Mouse (Mus musculus) liver, postnatal 0 days (tissue): ENCODE data around the gene Gatb. TPM values are rescaled to one million over a fixed set of nuclear protein-coding genes. Genes with fewer than 3 reads are reported as not detected.

Experiments used
- ATAC-seq: fragments of 200-750 bp; cut with Nextera tagmentation; 2 replicates; pipeline ENCODE4 v1.8.0; 2017; ENCODE audit warnings: mild to moderate bottlenecking, moderate library complexity
- DNase-seq: peaks from one replicate; pipeline ENCODE4 v3.0.0-alpha.2; 2016
- H3K27ac ChIP-seq: fragments of 300-500 bp; sonication (generic); 2 replicates; pipeline ENCODE4 v1.5.1; 2014; ENCODE audit warnings: antibody characterized with exemption, moderate library complexity, mild to moderate bottlenecking, low read depth
- H3K27me3 ChIP-seq: fragments of 300-500 bp; sonication (generic); 2 replicates; pipeline ENCODE4 v1.6.1; 2014; ENCODE audit warnings: low read length, control low read depth, mixed read lengths; ENCODE audit not compliant: insufficient read depth
- H3K36me3 ChIP-seq: fragments of 300-500 bp; sonication (generic); replicated peaks from 2 replicates; pipeline ENCODE4 v1.6.1; 2014; ENCODE audit warnings: mild to moderate bottlenecking, control low read depth, low read length, moderate library complexity, mixed read lengths; ENCODE audit not compliant: insufficient read depth
- H3K4me1 ChIP-seq: fragments of 300-500 bp; sonication (generic); 2 replicates; pipeline ENCODE4 v1.6.1; 2014; ENCODE audit warnings: antibody characterized with exemption, mild to moderate bottlenecking, control low read depth; ENCODE audit not compliant: insufficient read depth
- H3K4me2 ChIP-seq: fragments of 300-500 bp; sonication (generic); 2 replicates; pipeline ENCODE4 v1.6.1; 2014; ENCODE audit warnings: low read depth, mild to moderate bottlenecking, low read length, moderate library complexity, mixed read lengths
- H3K4me3 ChIP-seq: fragments of 300-500 bp; sonication (generic); 2 replicates; pipeline ENCODE4 v1.5.1; 2014; ENCODE audit warnings: low read depth, low read length
- H3K9ac ChIP-seq: fragments of 300-500 bp; sonication (generic); replicated peaks from 2 replicates; pipeline ENCODE4 v1.6.1; 2014; ENCODE audit warnings: mild to moderate bottlenecking, moderate library complexity
- H3K9me3 ChIP-seq: fragments of 300-500 bp; sonication (generic); 2 replicates; pipeline ENCODE4 v1.6.1; 2016; ENCODE audit warnings: mild to moderate bottlenecking, control low read depth, low read length, mixed read lengths
- CTCF ChIP-seq: sonication (generic); IDR thresholded peaks from 2 replicates; pipeline ENCODE4 v1.5.1; 2016; ENCODE audit warnings: antibody characterized with exemption, low read depth
- EP300 ChIP-seq: IDR thresholded peaks from 2 replicates; pipeline ENCODE4 v1.6.1; 2016; ENCODE audit warnings: antibody characterized with exemption, low read depth, mild to moderate bottlenecking
- WGBS: fragments of 180-500 bp; shearing (Covaris S2); extraction: QIAGEN DNeasy Blood & Tissue Kit; methylation state at CpG from one replicate; pipeline ENCODE4 v1.1.7; 2014; ENCODE audit not compliant: insufficient replicate concordance; 5-methylcytosine and 5-hydroxymethylcytosine counted together
- polyA plus RNA-seq: library from polyadenylated mRNA; unstranded; fragments of >200 nt; fragmentation: Nextera tagmentation; extraction: Ambion mirVana; gene quantifications from 2 replicates; pipeline ENCODE4 v1.2.1, GENCODE M21; 2015

Gatb gene
- polyA plus RNA-seq, 1 experiment from 2014 or later = 14.6 TPM

DNA sequence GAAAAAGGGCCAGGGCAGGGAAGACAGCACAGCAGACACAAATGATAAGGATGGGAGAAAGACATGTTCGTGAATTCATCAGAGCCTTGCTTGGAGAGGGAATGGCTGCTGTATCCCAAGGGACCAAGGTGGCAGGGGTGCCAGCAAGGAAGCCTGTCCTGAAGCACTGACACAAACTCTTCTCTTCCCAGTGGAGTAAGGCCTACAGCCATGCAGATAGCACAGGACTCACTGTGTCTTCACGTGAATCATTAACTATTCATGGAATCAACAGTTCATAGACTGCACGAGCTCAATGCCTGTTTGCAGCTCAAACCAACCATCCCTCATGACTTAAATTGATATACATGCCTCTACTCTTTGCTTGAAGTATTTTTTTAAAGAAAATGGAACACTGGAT lies 104.0 kb downstream of the Gatb start:
- H3K27me3 ChIP-seq = no peaks in the 10 kb centered on the region
- TF ChIP-seq EP300 = no peak
- TF ChIP-seq CTCF = no peak
- no peak overlapping the region for H3K4me2 ChIP-seq
- H3K36me3 ChIP-seq = no peaks in the 10 kb centered on the region
- ATAC-seq (peak; percentile 41; the same call in 1 of the 2 replicates), DNase-seq (no peak)
- H3K27ac ChIP-seq = no peak overlapping the region
- no peak overlapping the region for H3K9ac ChIP-seq
- H3K4me1 ChIP-seq = no peaks in the 10 kb centered on the region
- no peak overlapping the region for H3K4me3 ChIP-seq
- no peaks in the 10 kb centered on the region for H3K9me3 ChIP-seq
- 48% methylated on average over 3 of the region's 3 CpGs for WGBS

DNA sequence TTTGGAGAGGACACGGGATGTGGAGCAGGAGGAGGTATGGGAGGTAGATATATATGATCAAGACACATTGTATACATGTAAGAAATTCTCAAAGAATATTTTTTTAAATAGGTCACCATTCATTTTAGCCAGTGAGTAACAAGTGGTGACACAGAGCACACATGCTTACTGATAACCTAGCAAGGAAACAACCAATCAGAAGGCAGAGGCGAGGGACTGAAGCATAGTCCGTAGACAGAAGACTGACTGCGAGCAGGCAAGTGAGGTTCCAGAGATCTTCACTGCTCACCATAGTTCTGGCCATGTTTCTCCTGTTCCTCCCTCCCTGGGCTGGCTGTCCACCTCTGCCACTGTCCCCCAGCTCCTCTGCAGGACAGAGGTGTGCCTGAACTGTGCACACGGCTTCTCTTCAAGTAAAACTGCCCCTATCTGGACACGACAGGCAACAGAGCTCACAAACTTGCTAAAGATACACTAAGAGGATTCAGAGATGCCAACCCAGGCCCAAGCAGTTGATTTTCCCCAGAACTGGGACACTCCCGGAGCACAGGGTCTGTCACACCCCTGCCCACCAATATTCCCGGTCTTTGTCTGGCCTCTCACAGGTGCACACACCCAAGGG lies 105.5 kb downstream of the Gatb start:
- TF ChIP-seq CTCF (no peak), EP300 (no peak)
- Histone ChIP-seq H3K27ac (no peak overlapping the region), H3K9ac (no peak overlapping the region), H3K4me2 (no peak overlapping the region), H3K4me3 (no peak overlapping the region), H3K4me1 (no peaks in the 10 kb centered on the region), H3K27me3 (no peaks in the 10 kb centered on the region), H3K36me3 (no peaks in the 10 kb centered on the region), H3K9me3 (no peaks in the 10 kb centered on the region)
- DNase-seq (no peak), ATAC-seq (no peak)
- WGBS = 63% methylated on average over 8 of the region's 8 CpGs

DNA sequence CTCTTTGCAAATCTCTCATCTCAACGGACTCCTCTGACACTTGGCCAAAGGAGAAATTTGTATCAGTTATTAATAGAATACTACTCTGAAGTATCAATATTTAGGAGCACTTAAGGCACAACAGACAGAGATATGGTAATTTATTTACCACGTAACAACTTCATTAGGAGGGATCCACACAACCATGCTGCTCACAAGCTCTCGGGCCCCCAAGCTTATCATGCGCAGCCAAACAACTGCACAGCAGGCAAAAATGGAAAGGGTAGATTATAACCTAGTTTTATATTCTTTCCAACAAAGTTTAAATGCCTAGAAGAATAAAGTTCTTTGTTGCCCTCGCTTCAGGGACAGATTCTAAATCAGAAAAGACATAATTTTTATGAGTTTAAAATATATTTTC lies 106.0 kb downstream of the Gatb start:
- H3K4me2 ChIP-seq = no peak overlapping the region
- no peaks in the 10 kb centered on the region for H3K36me3 ChIP-seq
- H3K9ac ChIP-seq = no peak overlapping the region
- no peak for ATAC-seq
- H3K4me3 ChIP-seq = no peak overlapping the region
- no peaks in the 10 kb centered on the region for H3K27me3 ChIP-seq
- TF ChIP-seq CTCF (no peak), EP300 (no peak)
- H3K27ac ChIP-seq = no peak overlapping the region
- H3K9me3 ChIP-seq = no peaks in the 10 kb centered on the region
- 75% methylated on average over 5 of the region's 5 CpGs for WGBS
- no peak for DNase-seq
- H3K4me1 ChIP-seq = no peaks in the 10 kb centered on the region

DNA sequence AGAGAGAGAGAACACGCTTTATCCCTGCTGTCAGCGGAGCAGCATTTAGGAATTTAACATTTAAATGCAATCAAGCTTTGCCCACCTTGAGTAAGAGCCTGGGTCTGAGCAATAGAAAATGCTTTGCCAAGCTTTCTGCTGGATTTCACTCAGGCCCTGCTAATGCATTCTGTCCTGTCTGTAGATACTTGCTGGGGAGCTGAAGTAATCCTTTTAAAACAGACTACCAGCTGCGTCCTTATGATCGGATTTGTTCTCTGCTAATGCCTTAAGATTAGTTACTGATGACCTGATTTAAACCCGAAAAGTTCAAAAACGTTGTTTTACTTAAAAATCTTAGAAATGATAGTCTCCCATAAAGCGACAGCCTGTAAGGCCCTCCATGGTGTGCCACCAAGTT lies 107.2 kb downstream of the Gatb start:
- 80% methylated on average over 7 of the region's 7 CpGs for WGBS
- ATAC-seq = no peak
- no peak for DNase-seq
- TF ChIP-seq CTCF = no peak
- TF ChIP-seq EP300 = no peak
- H3K27ac ChIP-seq = no peak overlapping the region
- no peak overlapping the region for H3K4me2 ChIP-seq
- no peak overlapping the region for H3K9ac ChIP-seq
- H3K36me3 ChIP-seq = no peaks in the 10 kb centered on the region
- H3K4me3 ChIP-seq = no peak overlapping the region
- no peaks in the 10 kb centered on the region for H3K9me3 ChIP-seq
- H3K27me3 ChIP-seq = no peaks in the 10 kb centered on the region
- H3K4me1 ChIP-seq = no peaks in the 10 kb centered on the region

DNA sequence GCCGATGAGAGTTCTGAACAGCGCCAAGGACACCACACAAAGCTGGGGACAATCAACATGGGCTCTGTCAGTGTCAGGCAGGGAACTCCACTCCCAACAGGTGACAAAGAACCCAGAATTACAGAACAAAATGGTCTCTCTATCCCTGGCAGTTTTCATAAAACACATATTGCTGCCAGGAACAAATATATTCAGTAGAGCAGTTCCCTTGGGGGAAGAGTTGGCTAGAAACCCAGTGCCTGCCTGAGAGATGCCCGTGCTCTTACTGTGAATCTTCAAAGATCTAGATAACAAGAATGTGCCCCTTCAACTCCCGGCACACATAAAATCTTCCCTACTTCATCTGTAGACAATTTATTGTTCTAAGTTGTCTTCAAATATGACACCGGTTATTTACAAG lies 109.7 kb downstream of the Gatb start:
- no peak overlapping the region for H3K4me3 ChIP-seq
- H3K9me3 ChIP-seq = no peaks in the 10 kb centered on the region
- DNase-seq (no peak), ATAC-seq (no peak)
- TF ChIP-seq EP300 (no peak), CTCF (no peak)
- no peaks in the 10 kb centered on the region for H3K27me3 ChIP-seq
- H3K4me2 ChIP-seq = no peak overlapping the region
- no peaks in the 10 kb centered on the region for H3K4me1 ChIP-seq
- no peak overlapping the region for H3K27ac ChIP-seq
- no peaks in the 10 kb centered on the region for H3K36me3 ChIP-seq
- H3K9ac ChIP-seq = no peak overlapping the region
- 79% methylated on average over 5 of the region's 5 CpGs for WGBS

DNA sequence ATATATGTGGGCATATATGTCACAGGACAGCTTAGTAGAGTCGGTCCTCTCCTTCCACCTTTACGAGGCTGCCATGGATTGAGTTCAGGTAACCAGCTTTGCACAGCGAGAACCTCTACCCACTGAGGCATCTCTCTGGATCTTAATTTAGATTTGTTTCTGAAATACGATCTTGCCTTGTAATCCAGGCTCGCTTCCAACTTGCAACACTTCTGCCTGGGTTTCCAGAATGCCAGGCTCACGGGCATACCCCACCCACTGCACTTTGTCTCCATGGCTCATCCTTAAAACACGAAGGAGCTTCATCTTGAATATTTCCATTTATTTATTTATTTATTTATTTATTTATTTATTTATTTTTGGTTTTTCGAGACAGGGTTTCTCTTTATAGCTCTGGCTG lies 111.4 kb downstream of the Gatb start:
- H3K27me3 ChIP-seq = no peaks in the 10 kb centered on the region
- ATAC-seq (no peak), DNase-seq (no peak)
- H3K27ac ChIP-seq = no peak overlapping the region
- H3K36me3 ChIP-seq = no peaks in the 10 kb centered on the region
- H3K4me1 ChIP-seq = no peaks in the 10 kb centered on the region
- H3K4me3 ChIP-seq = no peak overlapping the region
- H3K9me3 ChIP-seq = no peaks in the 10 kb centered on the region
- no peak overlapping the region for H3K4me2 ChIP-seq
- H3K9ac ChIP-seq = no peak overlapping the region
- TF ChIP-seq EP300 (no peak), CTCF (no peak)
- 76% methylated on average over 8 of the region's 8 CpGs for WGBS

DNA sequence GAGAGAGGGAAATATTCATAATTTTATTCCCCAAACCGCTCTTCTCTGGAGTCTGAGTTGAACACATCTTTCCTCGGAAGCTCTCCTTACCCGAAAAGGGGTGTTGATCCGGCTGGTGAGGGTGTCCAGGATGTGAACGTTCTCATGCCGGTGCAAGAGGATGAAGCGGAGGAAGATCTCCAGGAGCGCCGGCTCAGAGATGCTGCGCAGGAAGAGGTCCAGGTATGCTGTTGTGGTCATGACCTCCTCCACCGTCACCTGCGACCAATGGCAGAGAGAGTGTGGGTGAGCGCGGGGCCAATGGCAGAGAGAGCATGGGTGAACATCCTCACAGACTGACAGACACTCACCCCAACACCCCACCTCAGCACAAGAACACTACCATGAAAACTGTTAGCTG lies 114.4 kb downstream of the Gatb start:
- H3K4me1 ChIP-seq = no peaks in the 10 kb centered on the region
- H3K4me3 ChIP-seq = no peak overlapping the region
- no peak overlapping the region for H3K9ac ChIP-seq
- DNase-seq (no peak), ATAC-seq (no peak)
- no peak overlapping the region for H3K27ac ChIP-seq
- no peaks in the 10 kb centered on the region for H3K36me3 ChIP-seq
- no peaks in the 10 kb centered on the region for H3K9me3 ChIP-seq
- WGBS = 87% methylated on average over 14 of the region's 14 CpGs
- H3K4me2 ChIP-seq = no peak overlapping the region
- H3K27me3 ChIP-seq = no peaks in the 10 kb centered on the region
- TF ChIP-seq CTCF = no peak
- TF ChIP-seq EP300 = no peak
